Mouse (Mus musculus): ENCODE measurements around the gene Olfr726. TPM values are rescaled to one million over a fixed set of nuclear protein-coding genes. Genes with fewer than 3 reads are reported as not detected.

Gene Olfr726
- not detected in 2 replicates for polyA plus RNA-seq (2014; fragmentation: Nextera tagmentation; extraction: Ambion mirVana)

GRCm38 (mm10) chr14:50090853-50091252, at the start of gene Olfr726:
Olfr726 (minus strand) TSS chr14:50090953.
- ATAC-seq (ENCODE audit: low FRiP score, low TSS enrichment), result no peak
- 82% methylated on average over 1 of the region's 1 CpGs for WGBS
- no peaks in the 10 kb centered on the region for H3K4me1 ChIP-seq (ENCODE audit: control insufficient read depth, insufficient read depth, low read length)

GRCm38 (mm10) chr14:50122886-50123285, 32.1 kb upstream of the Olfr726 start, which contains the start of gene Olfr727:
Olfr727 (plus strand) TSS chr14:50123186.
- Histone ChIP-seq H3K27ac (ENCODE audit: low read depth, low read length) (no peak within 1 kb of the TSS), H3K9ac (ENCODE audit: low read depth, low read length) (no peak within 1 kb of the TSS), H3K4me2 (replicated peaks; ENCODE audit: low read depth, low read length) (no peak within 1 kb of the TSS), H3K9me3 (ENCODE audit: control insufficient read depth, low read length) (no peaks in the 10 kb centered on the region), H3K27me3 (ENCODE audit: control insufficient read depth, insufficient read depth, low read length) (no peaks in the 10 kb centered on the region), H3K36me3 (ENCODE audit: control insufficient read depth, insufficient read depth, low read length) (no peaks in the 10 kb centered on the region), H3K4me1 (ENCODE audit: control insufficient read depth, insufficient read depth, low read length) (no peaks in the 10 kb centered on the region), H3K4me3 (ENCODE audit: low read length) (no peak within 1 kb of the TSS)
- no peak for ATAC-seq (ENCODE audit: low FRiP score, low TSS enrichment)
- WGBS, result 90% methylated on average over 1 of the region's 1 CpGs

More at GRCm38 (mm10) chr14:50090853-50091252, at the start of gene Olfr726:
- Histone ChIP-seq H3K9ac (ENCODE audit: low read depth, low read length) (no peak within 1 kb of the TSS), H3K36me3 (ENCODE audit: control insufficient read depth, insufficient read depth, low read length) (no peaks in the 10 kb centered on the region), H3K4me3 (ENCODE audit: low read length) (no peak within 1 kb of the TSS), H3K27ac (ENCODE audit: low read depth, low read length) (no peak within 1 kb of the TSS), H3K4me2 (replicated peaks; ENCODE audit: low read depth, low read length) (no peak within 1 kb of the TSS), H3K9me3 (ENCODE audit: control insufficient read depth, low read length) (no peaks in the 10 kb centered on the region), H3K27me3 (ENCODE audit: control insufficient read depth, insufficient read depth, low read length) (no peaks in the 10 kb centered on the region)

- Histone ChIP-seq H3K36me3 (ENCODE audit: control insufficient read depth, insufficient read depth, low read length) (no peaks in the 10 kb centered on the region), H3K4me3 (ENCODE audit: low read length) (peak overlapping the region; percentile 69), H3K4me2 (replicated peaks; ENCODE audit: low read depth, low read length) (peak overlapping the region; percentile 68), H3K9me3 (ENCODE audit: control insufficient read depth, low read length) (no peaks in the 10 kb centered on the region), H3K4me1 (ENCODE audit: control insufficient read depth, insufficient read depth, low read length) (no peaks in the 10 kb centered on the region), H3K27me3 (ENCODE audit: control insufficient read depth, insufficient read depth, low read length) (no peaks in the 10 kb centered on the region), H3K27ac (ENCODE audit: low read depth, low read length) (peak overlapping the region; percentile 92; the same call in 1 of the 2 replicates), H3K9ac (ENCODE audit: low read depth, low read length) (peak overlapping the region; percentile 74; the same call in 1 of the 2 replicates)
- WGBS, result 0% methylated on average over 4 of the region's 4 CpGs
- peak; percentile 20; the same call in 1 of the 2 replicates for ATAC-seq (ENCODE audit: low FRiP score, low TSS enrichment)
Measured at GRCm38 (mm10) chr14:50062733-50063104, 28.0 kb downstream of the Olfr726 start.

GRCm38 (mm10) chr14:50061955-50062732, 28.6 kb downstream of the Olfr726 start:
- peak overlapping the region; percentile 69 for H3K4me3 ChIP-seq (ENCODE audit: low read length)
- WGBS, result 2% methylated on average over 52 of the region's 52 CpGs

GRCm38 (mm10) chr14:50061590-50061954, 29.2 kb downstream of the Olfr726 start:
- ATAC-seq (ENCODE audit: low FRiP score, low TSS enrichment), result peak; percentile 40; the same call in 1 of the 2 replicates
- H3K9ac ChIP-seq (ENCODE audit: low read depth, low read length), result peak overlapping the region; percentile 74
- H3K4me1 ChIP-seq (ENCODE audit: control insufficient read depth, insufficient read depth, low read length), result no peaks in the 10 kb centered on the region
- H3K4me2 ChIP-seq (replicated peaks; ENCODE audit: low read depth, low read length), result peak overlapping the region; percentile 68
- under 1% methylated on average over 13 of the region's 13 CpGs for WGBS
- H3K4me3 ChIP-seq (ENCODE audit: low read length), result peak overlapping the region; percentile 69
- H3K36me3 ChIP-seq (ENCODE audit: control insufficient read depth, insufficient read depth, low read length), result no peaks in the 10 kb centered on the region
- no peaks in the 10 kb centered on the region for H3K9me3 ChIP-seq (ENCODE audit: control insufficient read depth, low read length)
- H3K27me3 ChIP-seq (ENCODE audit: control insufficient read depth, insufficient read depth, low read length), result no peaks in the 10 kb centered on the region
- H3K27ac ChIP-seq (ENCODE audit: low read depth, low read length), result peak overlapping the region; percentile 92

More at GRCm38 (mm10) chr14:50061955-50062732, 28.6 kb downstream of the Olfr726 start:
- H3K4me2 ChIP-seq (replicated peaks; ENCODE audit: low read depth, low read length), result peak overlapping the region; percentile 68
- no peaks in the 10 kb centered on the region for H3K9me3 ChIP-seq (ENCODE audit: control insufficient read depth, low read length)
- H3K27ac ChIP-seq (ENCODE audit: low read depth, low read length), result peak overlapping the region; percentile 92
- peak; percentile 97 for ATAC-seq (ENCODE audit: low FRiP score, low TSS enrichment)
- no peaks in the 10 kb centered on the region for H3K36me3 ChIP-seq (ENCODE audit: control insufficient read depth, insufficient read depth, low read length)
- peak overlapping the region; percentile 74 for H3K9ac ChIP-seq (ENCODE audit: low read depth, low read length)
- no peaks in the 10 kb centered on the region for H3K4me1 ChIP-seq (ENCODE audit: control insufficient read depth, insufficient read depth, low read length)
- H3K27me3 ChIP-seq (ENCODE audit: control insufficient read depth, insufficient read depth, low read length), result no peaks in the 10 kb centered on the region

GRCm38 (mm10) chr14:50061179-50061578, 29.6 kb downstream of the Olfr726 start:
- no peak overlapping the region for H3K27ac ChIP-seq (ENCODE audit: low read depth, low read length)
- no peaks in the 10 kb centered on the region for H3K4me1 ChIP-seq (ENCODE audit: control insufficient read depth, insufficient read depth, low read length)
- no peaks in the 10 kb centered on the region for H3K36me3 ChIP-seq (ENCODE audit: control insufficient read depth, insufficient read depth, low read length)
- WGBS, result 15% methylated on average over 11 of the region's 11 CpGs
- H3K9ac ChIP-seq (ENCODE audit: low read depth, low read length), result peak overlapping the region; percentile 74
- H3K9me3 ChIP-seq (ENCODE audit: control insufficient read depth, low read length), result no peaks in the 10 kb centered on the region
- no peaks in the 10 kb centered on the region for H3K27me3 ChIP-seq (ENCODE audit: control insufficient read depth, insufficient read depth, low read length)
- peak overlapping the region; percentile 69 for H3K4me3 ChIP-seq (ENCODE audit: low read length)
- ATAC-seq (ENCODE audit: low FRiP score, low TSS enrichment), result no peak
- H3K4me2 ChIP-seq (replicated peaks; ENCODE audit: low read depth, low read length), result peak overlapping the region; percentile 68

- Histone ChIP-seq H3K4me2 (replicated peaks; ENCODE audit: low read depth, low read length) (no peak within 1 kb of the TSS), H3K9me3 (ENCODE audit: control insufficient read depth, low read length) (no peaks in the 10 kb centered on the region), H3K27me3 (ENCODE audit: control insufficient read depth, insufficient read depth, low read length) (no peaks in the 10 kb centered on the region), H3K4me1 (ENCODE audit: control insufficient read depth, insufficient read depth, low read length) (no peaks in the 10 kb centered on the region), H3K4me3 (ENCODE audit: low read length) (no peak within 1 kb of the TSS), H3K36me3 (ENCODE audit: control insufficient read depth, insufficient read depth, low read length) (no peaks in the 10 kb centered on the region), H3K27ac (ENCODE audit: low read depth, low read length) (no peak within 1 kb of the TSS), H3K9ac (ENCODE audit: low read depth, low read length) (no peak within 1 kb of the TSS)
- ATAC-seq (ENCODE audit: low FRiP score, low TSS enrichment), result no peak
Measured at GRCm38 (mm10) chr14:50040275-50040674, 50.5 kb downstream of the Olfr726 start, which contains the start of gene Olfr725. Olfr725 (minus strand) TSS chr14:50040375.
